Comparison of ENCODE assay signal across 14 mouse cellular contexts in the genomic region with DNA sequence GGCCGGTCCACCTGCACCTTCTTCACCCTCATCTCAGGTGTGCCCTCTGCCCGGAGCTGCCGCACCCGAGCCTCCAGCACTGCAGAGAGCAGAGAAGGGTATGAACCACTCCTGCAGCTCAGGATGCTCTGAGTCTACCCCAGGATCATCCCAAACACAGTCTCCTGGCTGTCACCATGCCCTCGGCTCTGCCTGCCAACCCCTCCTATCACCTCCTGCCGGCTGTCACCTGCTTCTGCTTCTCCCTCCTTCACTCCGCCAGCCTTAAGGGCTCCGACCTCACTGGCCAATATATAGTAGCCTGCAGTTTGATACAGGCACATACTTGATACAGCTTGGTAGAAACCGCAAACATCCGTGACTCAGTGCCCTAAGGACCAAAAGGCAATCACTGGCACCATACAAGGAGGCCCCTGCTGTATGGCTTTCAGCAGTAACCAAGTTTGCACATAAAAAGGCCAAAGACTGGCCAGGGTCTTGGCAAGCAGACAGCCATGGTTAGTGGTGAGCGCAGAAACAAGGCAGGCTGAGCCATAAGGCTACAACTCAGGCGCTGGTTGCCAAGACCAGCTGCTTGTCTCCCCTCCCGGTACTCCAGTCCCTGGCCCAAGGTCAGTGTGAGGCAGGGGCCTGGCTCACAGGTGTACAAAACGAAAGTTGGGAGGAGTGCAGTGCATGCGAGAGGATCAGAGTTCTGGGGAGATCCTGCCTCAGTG. TPM values are rescaled to one million over a fixed set of nuclear protein-coding genes. Genes with fewer than 3 reads are reported as not detected.
"Had no signal": no experiment of that assay in that cellular context is flagged by ENCODE, and none has a peak within 500 bp of the region (broad histone marks: within the 10 kb centered on the region; RNA-seq: fewer than 3 reads in every experiment).

No protein-coding gene starts in this region.

- H3K9ac ChIP-seq: liver, embryonic 15.5 days; lung, embryonic 15.5 days; midbrain, embryonic 15.5 days; neural tube, embryonic 12.5 days had no signal

- H3K27me3 ChIP-seq: liver, embryonic 15.5 days; lung, embryonic 15.5 days; megakaryocyte, embryonic 14.5 days; midbrain, embryonic 15.5 days; neural tube, embryonic 12.5 days had no signal

- H3K27ac ChIP-seq: layer of hippocampus, adult 2 months; limb, embryonic 10.5 days; liver, embryonic 15.5 days; lung, embryonic 15.5 days; macrophage; midbrain, embryonic 15.5 days; neural tube, embryonic 12.5 days had no signal

- H3K9me3 ChIP-seq: liver, embryonic 15.5 days; megakaryocyte, embryonic 14.5 days had no signal

- H3K4me3 ChIP-seq: layer of hippocampus, adult 2 months; limb, embryonic 10.5 days; liver, embryonic 15.5 days; lung, embryonic 15.5 days; megakaryocyte, embryonic 14.5 days; midbrain, embryonic 15.5 days; neural tube, embryonic 12.5 days had no signal

- ATAC-seq: midbrain, embryonic 15.5 days had no signal

- DNase-seq: kidney, postnatal 10 days; lung, postnatal 14 days; thymus, adult 18-20 months; thymus, postnatal 14 days had no signal

- H3K4me2 ChIP-seq: liver, embryonic 11.5 days; liver, embryonic 15.5 days; lung, embryonic 15.5 days; midbrain, embryonic 11.5 days; midbrain, embryonic 15.5 days; neural tube, embryonic 12.5 days had no signal

RNA-seq across cellular contexts. Expression of a gene that starts 11.1 kb away (rescaled TPM):
- polyA plus RNA-seq: liver, embryonic 11.5 days; liver, embryonic 15.5 days; macrophage had no signal

RNA-seq across cellular contexts. Expression of a gene that starts 27.4 kb away (rescaled TPM):
- polyA plus RNA-seq: liver, embryonic 11.5 days had no signal
